Mouse (Mus musculus) liver, embryonic 11.5 days (tissue): ENCODE measurements around the gene Clec4f. TPM values are rescaled to one million over a fixed set of nuclear protein-coding genes. Genes with fewer than 3 reads are reported as not detected.

Experiments
- ATAC-seq: fragments of 200-750 bp; cut with Nextera tagmentation; replicated peaks from 2 replicates; pipeline ENCODE4 v1.8.0; 2017; ENCODE audit warnings: moderate number of reproducible peaks, mild to moderate bottlenecking, moderate TSS enrichment, moderate library complexity; ENCODE audit not compliant: low FRiP score
- DNase-seq: peaks from one replicate; pipeline ENCODE4 v3.0.0-alpha.2; 2017; ENCODE audit warnings: low spot score
- H3K27ac ChIP-seq: fragments of 300-500 bp; sonication (generic); 2 replicates; pipeline ENCODE4 v1.5.1; 2014; ENCODE audit warnings: mild to moderate bottlenecking, low read depth, low read length, control low read depth
- H3K27me3 ChIP-seq: fragments of 300-500 bp; sonication (generic); replicated peaks from 2 replicates; pipeline ENCODE4 v1.6.1; 2014; ENCODE audit warnings: low read length, mixed read lengths; ENCODE audit not compliant: control insufficient read depth, insufficient read depth
- H3K36me3 ChIP-seq: fragments of 300-500 bp; sonication (generic); 2 replicates; pipeline ENCODE4 v1.6.1; 2014; ENCODE audit warnings: mild to moderate bottlenecking, low read length, moderate library complexity, mixed read lengths; ENCODE audit not compliant: control insufficient read depth, insufficient read depth
- H3K4me1 ChIP-seq: fragments of 300-500 bp; sonication (generic); replicated peaks from 2 replicates; pipeline ENCODE4 v1.6.1; 2014; ENCODE audit warnings: low read length, mixed read lengths; ENCODE audit not compliant: control insufficient read depth, insufficient read depth
- H3K4me2 ChIP-seq: fragments of 300-500 bp; sonication (generic); 2 replicates; pipeline ENCODE4 v1.6.1; 2014; ENCODE audit warnings: mild to moderate bottlenecking, control low read depth, moderate library complexity
- H3K4me3 ChIP-seq: fragments of 300-500 bp; sonication (generic); 2 replicates; pipeline ENCODE4 v1.5.1; 2014; ENCODE audit warnings: low read depth, low read length, control low read depth
- H3K9ac ChIP-seq: fragments of 300-500 bp; sonication (generic); 2 replicates; pipeline ENCODE4 v1.6.1; 2014; ENCODE audit warnings: low read depth, low read length, control low read depth
- H3K9me3 ChIP-seq: fragments of 300-500 bp; sonication (generic); 2 replicates; pipeline ENCODE4 v1.6.1; 2016; ENCODE audit warnings: low read length, inconsistent platforms, mixed read lengths; ENCODE audit not compliant: control insufficient read depth
- WGBS: fragments of 180-500 bp; shearing (Covaris S2); extraction: QIAGEN DNeasy Blood & Tissue Kit; methylation state at CpG from one replicate; pipeline ENCODE4 v1.1.7; 2014; 5-methylcytosine and 5-hydroxymethylcytosine counted together
- polyA plus RNA-seq: library from polyadenylated mRNA; unstranded; fragments of >200 nt; fragmentation: Nextera tagmentation; extraction: Ambion mirVana; gene quantifications from 2 replicates; pipeline ENCODE4 v1.2.1, GENCODE M21; 2014

The Clec4f gene
- polyA plus RNA-seq, 1 experiment from 2014 or later: 1.3 TPM

DNA sequence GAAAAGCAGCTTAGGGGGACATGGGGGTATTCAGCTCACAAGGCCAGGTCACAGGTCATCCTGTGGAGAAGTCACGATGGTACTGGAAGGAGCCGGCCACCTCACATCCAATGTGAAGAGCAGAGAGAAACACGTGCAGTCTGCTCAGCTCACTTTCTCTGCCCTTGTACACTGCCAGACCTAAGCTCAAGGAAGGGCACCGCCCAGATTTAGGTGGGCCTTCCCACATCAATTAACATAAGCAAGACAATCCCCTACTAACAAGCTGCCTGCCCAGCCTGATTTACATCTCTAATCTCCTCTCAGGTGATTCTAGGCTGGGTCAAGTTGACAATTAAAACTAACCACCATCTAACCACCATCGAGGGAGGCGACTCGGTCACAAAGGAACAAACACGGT is 41.9 kb upstream of the Clec4f start:
- H3K4me3 ChIP-seq: no peak overlapping the region
- no peaks in the 10 kb centered on the region for H3K36me3 ChIP-seq
- H3K27ac ChIP-seq: no peak overlapping the region
- no peak for DNase-seq
- no peak overlapping the region for H3K9ac ChIP-seq
- no peaks in the 10 kb centered on the region for H3K4me1 ChIP-seq
- ATAC-seq: no peak
- WGBS: 4% methylated on average over 8 of the region's 8 CpGs
- H3K27me3 ChIP-seq: peaks cover 94% of the 10 kb centered on the region
- no peaks in the 10 kb centered on the region for H3K9me3 ChIP-seq
- H3K4me2 ChIP-seq: no peak overlapping the region

- Histone ChIP-seq H3K27ac (no peak overlapping the region), H3K4me1 (no peaks in the 10 kb centered on the region), H3K4me2 (no peak overlapping the region), H3K27me3 (peaks cover 94% of the 10 kb centered on the region), H3K4me3 (no peak overlapping the region), H3K9ac (no peak overlapping the region), H3K9me3 (no peaks in the 10 kb centered on the region), H3K36me3 (no peaks in the 10 kb centered on the region)
- ATAC-seq: no peak
- no peak for DNase-seq
- WGBS: 2% methylated on average over 7 of the region's 7 CpGs
Measured at GRCm38 (mm10) chr6:83696684-83697083, 40.7 kb upstream of the Clec4f start.

GRCm38 (mm10) chr6:83695731-83696130 is 39.7 kb upstream of the Clec4f start:
- no peak overlapping the region for H3K27ac ChIP-seq
- 7% methylated on average over 3 of the region's 3 CpGs for WGBS
- no peak for DNase-seq
- peaks cover 95% of the 10 kb centered on the region for H3K27me3 ChIP-seq
- no peak overlapping the region for H3K4me2 ChIP-seq
- no peak overlapping the region for H3K4me3 ChIP-seq
- no peak overlapping the region for H3K9ac ChIP-seq
- H3K36me3 ChIP-seq: no peaks in the 10 kb centered on the region
- no peaks in the 10 kb centered on the region for H3K9me3 ChIP-seq
- no peaks in the 10 kb centered on the region for H3K4me1 ChIP-seq
- ATAC-seq: no peak

- ATAC-seq (no peak), DNase-seq (no peak)
- no peak overlapping the region for H3K4me2 ChIP-seq
- no peaks in the 10 kb centered on the region for H3K36me3 ChIP-seq
- no peak overlapping the region for H3K4me3 ChIP-seq
- peaks cover 92% of the 10 kb centered on the region for H3K27me3 ChIP-seq
- H3K9ac ChIP-seq: no peak overlapping the region
- WGBS: under 1% methylated on average over 9 of the region's 9 CpGs
- H3K9me3 ChIP-seq: no peaks in the 10 kb centered on the region
- H3K27ac ChIP-seq: no peak overlapping the region
- H3K4me1 ChIP-seq: no peaks in the 10 kb centered on the region
Measured at GRCm38 (mm10) chr6:83693835-83694234, 37.8 kb upstream of the Clec4f start.

DNA sequence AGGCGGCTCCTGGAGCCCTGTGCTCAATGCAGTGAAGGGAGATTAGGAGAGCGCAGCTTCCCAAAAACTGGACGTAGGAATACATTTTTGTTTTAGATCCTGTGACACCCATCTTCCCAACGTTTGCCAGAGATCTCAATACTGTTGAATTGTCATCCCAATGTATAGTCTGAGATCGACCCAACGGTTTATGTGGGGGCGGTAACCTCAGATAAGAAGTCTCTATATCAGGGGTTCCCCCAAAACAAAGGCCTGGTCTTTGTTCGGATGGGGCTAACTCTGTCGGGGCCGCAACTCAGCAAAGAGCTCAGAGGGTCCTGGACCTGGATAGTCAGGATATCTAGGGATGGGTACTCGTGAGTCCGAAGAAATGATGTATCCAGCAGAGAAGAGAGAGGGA is 37.0 kb upstream of the Clec4f start:
- ATAC-seq: no peak
- H3K36me3 ChIP-seq: no peaks in the 10 kb centered on the region
- H3K9me3 ChIP-seq: no peaks in the 10 kb centered on the region
- H3K27ac ChIP-seq: no peak overlapping the region
- H3K4me2 ChIP-seq: no peak overlapping the region
- H3K4me3 ChIP-seq: no peak overlapping the region
- no peak for DNase-seq
- peaks cover 84% of the 10 kb centered on the region for H3K27me3 ChIP-seq
- no peak overlapping the region for H3K9ac ChIP-seq
- no peaks in the 10 kb centered on the region for H3K4me1 ChIP-seq
- WGBS: 4% methylated on average over 12 of the region's 12 CpGs

GRCm38 (mm10) chr6:83690936-83691335 is 34.9 kb upstream of the Clec4f start:
- 46% methylated on average over 2 of the region's 2 CpGs for WGBS
- H3K27me3 ChIP-seq: peaks cover 68% of the 10 kb centered on the region

GRCm38 (mm10) chr6:83690277-83690676 is 34.3 kb upstream of the Clec4f start:
- H3K4me2 ChIP-seq: no peak overlapping the region
- no peaks in the 10 kb centered on the region for H3K4me1 ChIP-seq
- no peaks in the 10 kb centered on the region for H3K36me3 ChIP-seq
- H3K4me3 ChIP-seq: no peak overlapping the region
- H3K9me3 ChIP-seq: no peaks in the 10 kb centered on the region
- no peak overlapping the region for H3K9ac ChIP-seq
- no peak overlapping the region for H3K27ac ChIP-seq
- ATAC-seq (no peak), DNase-seq (no peak)
- peaks cover 61% of the 10 kb centered on the region for H3K27me3 ChIP-seq
- 25% methylated on average over 4 of the region's 5 CpGs for WGBS

More at GRCm38 (mm10) chr6:83690936-83691335, 34.9 kb upstream of the Clec4f start:
- DNase-seq (no peak), ATAC-seq (no peak)
- Histone ChIP-seq H3K9me3 (no peaks in the 10 kb centered on the region), H3K36me3 (no peaks in the 10 kb centered on the region), H3K4me1 (no peaks in the 10 kb centered on the region), H3K4me3 (no peak overlapping the region), H3K27ac (no peak overlapping the region), H3K9ac (no peak overlapping the region), H3K4me2 (no peak overlapping the region)

DNA sequence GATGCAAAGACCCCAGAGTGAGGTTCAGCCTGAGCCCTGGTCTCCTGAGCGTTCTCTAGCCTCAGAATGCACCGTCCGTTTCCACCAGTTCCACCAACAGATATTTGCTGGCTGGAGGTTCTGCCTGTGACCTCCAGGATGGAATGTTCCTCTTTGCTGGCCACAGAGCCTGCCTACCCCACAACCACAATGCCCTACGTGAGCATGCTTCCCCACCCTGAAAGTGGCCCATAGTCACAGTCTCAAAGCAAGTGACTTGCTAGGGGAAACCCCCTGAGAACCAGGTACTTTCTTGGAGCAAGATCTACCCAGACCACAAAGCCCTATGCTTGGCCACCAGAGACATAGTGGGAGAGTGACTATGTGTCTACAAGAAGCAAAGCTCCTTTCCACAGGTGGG is 33.4 kb upstream of the Clec4f start:
- Histone ChIP-seq H3K9ac (no peak overlapping the region), H3K9me3 (no peaks in the 10 kb centered on the region), H3K4me2 (no peak overlapping the region), H3K27me3 (peaks cover 52% of the 10 kb centered on the region), H3K36me3 (no peaks in the 10 kb centered on the region), H3K4me3 (no peak overlapping the region), H3K27ac (no peak overlapping the region), H3K4me1 (no peaks in the 10 kb centered on the region)
- no peak for DNase-seq
- 61% methylated on average over 4 of the region's 4 CpGs for whole genome bisulfite sequencing
- no peak for ATAC-seq

DNA sequence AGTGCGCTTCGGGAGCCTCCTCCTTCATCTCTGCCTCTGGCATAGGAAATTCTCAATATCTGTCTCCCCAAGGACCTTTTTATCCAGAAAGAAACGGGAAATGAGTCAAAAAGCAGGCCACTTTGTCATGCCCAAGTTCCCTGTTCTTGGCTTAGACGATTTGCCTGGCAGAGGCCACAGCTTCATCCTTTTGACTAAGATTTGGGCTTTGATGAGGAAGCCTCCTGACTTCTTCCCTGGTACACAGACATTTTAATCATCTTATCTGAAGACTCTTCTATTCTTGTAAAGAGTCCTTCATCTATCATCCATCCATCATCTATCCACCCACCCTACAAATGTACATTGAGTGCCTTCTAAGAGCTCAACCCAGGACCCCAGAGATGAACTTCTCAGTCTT is 21.8 kb upstream of the Clec4f start, which contains the start of gene Cd207:
Cd207 (minus strand) TSS at position 101 of the 400 bp plus-strand sequence.
- no peak within 1 kb of the TSS for H3K4me3 ChIP-seq
- peaks cover 8% of the 10 kb centered on the region; the same call in 1 of the 2 replicates for H3K27me3 ChIP-seq
- H3K4me1 ChIP-seq: no peaks in the 10 kb centered on the region
- no peaks in the 10 kb centered on the region for H3K9me3 ChIP-seq
- H3K27ac ChIP-seq: no peak within 1 kb of the TSS
- no peak for DNase-seq
- H3K9ac ChIP-seq: no peak within 1 kb of the TSS
- WGBS: 62% methylated on average over 4 of the region's 4 CpGs
- no peaks in the 10 kb centered on the region for H3K36me3 ChIP-seq
- no peak within 1 kb of the TSS for H3K4me2 ChIP-seq
- ATAC-seq: no peak
